Mouse (Mus musculus): Measurements from ENCODE around the gene Tmem274. TPM values are rescaled to one million over a fixed set of nuclear protein-coding genes. Genes with fewer than 3 reads are reported as not detected.

Tmem274 gene
- polyA plus RNA-seq, 1 experiment from 2014 or later, result 0.41 TPM

DNA sequence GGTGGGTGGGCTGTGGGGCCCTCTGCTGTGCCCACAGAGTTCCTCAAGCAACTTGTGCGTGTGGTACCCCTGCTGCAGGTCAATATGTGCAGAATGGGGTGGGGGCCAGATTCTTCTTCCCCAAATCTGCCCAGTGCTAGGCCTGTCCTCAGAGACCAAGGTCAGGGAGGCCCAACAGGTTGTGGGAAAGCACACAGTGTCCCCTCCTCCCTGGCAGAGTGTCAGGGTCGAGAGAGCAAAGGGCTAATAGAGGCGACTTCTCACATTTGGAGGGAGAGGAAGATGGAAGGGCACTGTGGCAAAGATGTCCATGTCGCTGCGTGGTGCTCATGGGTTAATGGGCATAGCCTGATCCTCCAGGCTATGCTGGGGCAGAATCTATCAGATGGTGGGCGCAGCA, 48.6 kb downstream of the Tmem274 start:
- Histone ChIP-seq H3K4me3 (ENCODE audit: low read length) (no peak overlapping the region), H3K27me3 (ENCODE audit: control insufficient read depth, insufficient read depth, low read length) (no peaks in the 10 kb centered on the region), H3K9ac (ENCODE audit: low read length) (peak overlapping the region; percentile 35), H3K4me2 (ENCODE audit: low read depth, low read length) (no peak overlapping the region), H3K36me3 (ENCODE audit: control insufficient read depth, insufficient read depth) (no peaks in the 10 kb centered on the region), H3K27ac (ENCODE audit: low read length) (peak overlapping the region; percentile 17), H3K9me3 (replicated peaks; ENCODE audit: control insufficient read depth, low read length) (no peaks in the 10 kb centered on the region), H3K4me1 (ENCODE audit: control insufficient read depth, insufficient read depth, low read length) (peaks cover 22% of the 10 kb centered on the region)
- 71% methylated on average over 6 of the region's 6 CpGs for WGBS
- ATAC-seq (replicated peaks; ENCODE audit: extremely low read depth, insufficient read depth, low FRiP score), result no peak

DNA sequence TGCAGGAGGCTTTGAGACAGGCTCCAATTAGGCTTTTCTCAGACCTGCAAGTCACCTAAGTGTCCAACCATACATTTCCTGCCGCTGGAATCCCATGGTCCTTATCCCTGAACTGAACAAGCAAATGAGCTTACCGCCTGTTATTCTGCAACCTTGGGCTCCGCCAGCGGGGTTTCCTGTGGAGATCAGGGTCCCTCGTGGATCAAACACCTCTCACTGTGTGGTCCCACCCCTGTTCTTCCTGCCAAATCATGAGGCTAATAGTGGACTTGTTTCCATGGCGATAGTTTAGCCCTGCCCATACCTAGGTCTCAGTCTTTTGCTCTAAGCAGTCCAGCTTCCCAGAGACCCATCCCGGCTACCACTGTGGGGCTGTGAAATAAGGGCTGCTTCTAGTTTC, 49.2 kb downstream of the Tmem274 start:
- Histone ChIP-seq H3K4me1 (ENCODE audit: control insufficient read depth, insufficient read depth, low read length) (peaks cover 22% of the 10 kb centered on the region), H3K9ac (ENCODE audit: low read length) (no peak overlapping the region), H3K36me3 (ENCODE audit: control insufficient read depth, insufficient read depth) (no peaks in the 10 kb centered on the region), H3K4me3 (ENCODE audit: low read length) (no peak overlapping the region), H3K9me3 (replicated peaks; ENCODE audit: control insufficient read depth, low read length) (no peaks in the 10 kb centered on the region), H3K4me2 (ENCODE audit: low read depth, low read length) (no peak overlapping the region), H3K27ac (ENCODE audit: low read length) (peak overlapping the region; percentile 29), H3K27me3 (ENCODE audit: control insufficient read depth, insufficient read depth, low read length) (no peaks in the 10 kb centered on the region)
- WGBS, result 59% methylated on average over 7 of the region's 7 CpGs
- peak; percentile 45 for ATAC-seq (replicated peaks; ENCODE audit: extremely low read depth, insufficient read depth, low FRiP score)

DNA sequence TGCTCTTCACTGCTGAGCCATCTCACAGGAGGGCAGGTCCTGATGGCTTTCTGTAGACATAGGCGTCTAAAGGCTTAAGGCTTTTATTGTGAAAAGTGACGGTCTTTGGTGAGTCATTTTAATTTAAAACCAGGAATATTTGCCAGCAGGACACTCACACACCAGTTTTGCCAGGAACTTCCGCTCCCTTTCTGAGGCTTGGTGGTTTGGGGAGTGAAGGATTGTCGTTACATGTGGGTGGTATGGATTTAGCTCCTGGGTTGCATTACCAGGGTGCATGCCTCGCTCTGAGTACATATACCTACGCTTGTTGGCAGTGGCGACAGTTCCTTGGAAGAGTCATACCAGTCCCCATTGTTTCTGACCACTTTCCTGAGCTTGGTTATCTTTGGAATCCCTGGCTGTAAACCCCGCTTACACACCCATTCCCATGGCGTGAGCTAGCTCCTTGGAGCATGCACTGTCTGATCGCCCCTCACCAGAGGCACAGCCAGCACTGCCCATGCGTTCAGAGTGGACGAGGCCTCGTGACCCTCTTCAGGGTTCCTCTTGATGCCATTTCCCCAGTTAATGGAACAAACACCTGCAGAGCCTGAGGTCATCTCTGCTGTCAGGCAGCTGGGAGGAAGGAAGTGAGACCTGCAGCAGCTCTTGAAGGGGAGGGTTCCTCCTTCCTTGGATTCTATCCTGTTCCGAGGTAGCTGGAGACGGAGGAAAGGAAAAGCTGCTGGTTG, 50.6 kb downstream of the Tmem274 start:
- Histone ChIP-seq H3K27me3 (ENCODE audit: control insufficient read depth, insufficient read depth, low read length) (no peaks in the 10 kb centered on the region), H3K4me1 (ENCODE audit: control insufficient read depth, insufficient read depth, low read length) (peaks cover 22% of the 10 kb centered on the region), H3K27ac (ENCODE audit: low read length) (peak overlapping the region; percentile 28), H3K9ac (ENCODE audit: low read length) (no peak overlapping the region), H3K4me2 (ENCODE audit: low read depth, low read length) (no peak overlapping the region), H3K4me3 (ENCODE audit: low read length) (no peak overlapping the region), H3K36me3 (ENCODE audit: control insufficient read depth, insufficient read depth) (no peaks in the 10 kb centered on the region), H3K9me3 (replicated peaks; ENCODE audit: control insufficient read depth, low read length) (no peaks in the 10 kb centered on the region)
- ATAC-seq (replicated peaks; ENCODE audit: extremely low read depth, insufficient read depth, low FRiP score), result no peak
- WGBS, result 72% methylated on average over 15 of the region's 15 CpGs

DNA sequence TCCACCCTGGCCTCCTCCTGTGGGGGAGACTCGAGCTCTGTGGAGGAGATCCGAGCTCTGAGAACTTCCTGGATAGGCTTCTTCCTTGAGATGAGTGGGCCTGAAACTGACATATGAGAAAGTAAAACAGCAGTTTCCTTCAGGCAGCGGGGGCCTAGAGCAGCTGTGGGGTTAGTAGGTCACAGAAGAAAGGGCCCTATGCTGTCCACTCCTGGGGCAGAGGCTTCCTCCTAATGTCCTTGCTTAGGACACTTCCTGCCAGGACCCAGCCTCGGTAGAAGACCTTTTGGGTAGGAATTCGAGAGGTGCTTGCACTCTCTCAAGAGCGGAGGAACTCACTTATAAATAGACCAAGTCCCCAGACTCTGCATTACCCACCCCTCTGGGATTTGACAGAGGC, 52.5 kb downstream of the Tmem274 start:
- Histone ChIP-seq H3K4me1 (ENCODE audit: control insufficient read depth, insufficient read depth, low read length) (peaks cover 22% of the 10 kb centered on the region), H3K4me2 (ENCODE audit: low read depth, low read length) (no peak overlapping the region), H3K36me3 (ENCODE audit: control insufficient read depth, insufficient read depth) (no peaks in the 10 kb centered on the region), H3K4me3 (ENCODE audit: low read length) (no peak overlapping the region), H3K27ac (ENCODE audit: low read length) (peak overlapping the region; percentile 28), H3K9me3 (replicated peaks; ENCODE audit: control insufficient read depth, low read length) (no peaks in the 10 kb centered on the region), H3K27me3 (ENCODE audit: control insufficient read depth, insufficient read depth, low read length) (no peaks in the 10 kb centered on the region), H3K9ac (ENCODE audit: low read length) (no peak overlapping the region)
- ATAC-seq (replicated peaks; ENCODE audit: extremely low read depth, insufficient read depth, low FRiP score), result no peak
- 37% methylated on average over 6 of the region's 6 CpGs for WGBS

Other genes starting within 250 kb of the Tmem274 start
- gene Kif1b, start 169.7 kb upstream of the Tmem274 start, polyA plus RNA-seq (2015; fragmentation: Nextera tagmentation; extraction: Ambion mirVana), result 39.8 and 47.5 TPM in 2 replicates
- gene Ube4b, start 50.6 kb upstream of the Tmem274 start, polyA plus RNA-seq (2015; fragmentation: Nextera tagmentation; extraction: Ambion mirVana), result 29.9 and 32.5 TPM in 2 replicates
- 13.0 and 14.6 TPM in 2 replicates for gene Rbp7, start 22.4 kb upstream of the Tmem274 start, polyA plus RNA-seq (2015; fragmentation: Nextera tagmentation; extraction: Ambion mirVana)
- 13.5 and 15.8 TPM in 2 replicates for gene Nmnat1, start 7.8 kb downstream of the Tmem274 start, polyA plus RNA-seq (2015; fragmentation: Nextera tagmentation; extraction: Ambion mirVana)
- gene Lzic, start 7.9 kb downstream of the Tmem274 start, polyA plus RNA-seq (2015; fragmentation: Nextera tagmentation; extraction: Ambion mirVana), result 32.0 and 39.3 TPM in 2 replicates
- gene Ctnnbip1, start 40.9 kb downstream of the Tmem274 start, polyA plus RNA-seq (2015; fragmentation: Nextera tagmentation; extraction: Ambion mirVana), result 28.7 and 38.3 TPM in 2 replicates
- gene Clstn1, start 109.1 kb downstream of the Tmem274 start, polyA plus RNA-seq (2015; fragmentation: Nextera tagmentation; extraction: Ambion mirVana), result 6.7 and 16.8 TPM in 2 replicates
- 5.5 and 7.8 TPM in 2 replicates for gene Pik3cd, start 225.2 kb downstream of the Tmem274 start, polyA plus RNA-seq (2015; fragmentation: Nextera tagmentation; extraction: Ambion mirVana)